Mouse (Mus musculus): ENCODE measurements around the gene Slc37a2. TPM values are rescaled to one million over a fixed set of nuclear protein-coding genes. Genes with fewer than 3 reads are reported as not detected.
A peak's percentile ranks its signal among the peaks of the same experiment; 100 is the strongest.

Gene Slc37a2
- polyA plus RNA-seq, 1 experiment from 2014 or later: 1.5 TPM

GRCm38 (mm10) chr9:37207929-37208411, 47.6 kb downstream of the Slc37a2 start, which contains the start of gene Tmem218:
Tmem218 (plus strand) TSS chr9:37208223.
- Histone ChIP-seq H3K27ac (no peak within 1 kb of the TSS), H3K9me3 (no peaks in the 10 kb centered on the region), H3K4me3 (peak within 1 kb of the TSS; percentile 57), H3K27me3 (replicated peaks) (no peaks in the 10 kb centered on the region), H3K36me3 (no peaks in the 10 kb centered on the region), H3K9ac (peak within 1 kb of the TSS; percentile 66), H3K4me1 (no peaks in the 10 kb centered on the region), H3K4me2 (replicated peaks) (peak within 1 kb of the TSS; percentile 71)
- ATAC-seq (ENCODE audit: low FRiP score, low read depth): peak; percentile 100
- under 1% methylated on average over 21 of the region's 21 CpGs for WGBS

DNA sequence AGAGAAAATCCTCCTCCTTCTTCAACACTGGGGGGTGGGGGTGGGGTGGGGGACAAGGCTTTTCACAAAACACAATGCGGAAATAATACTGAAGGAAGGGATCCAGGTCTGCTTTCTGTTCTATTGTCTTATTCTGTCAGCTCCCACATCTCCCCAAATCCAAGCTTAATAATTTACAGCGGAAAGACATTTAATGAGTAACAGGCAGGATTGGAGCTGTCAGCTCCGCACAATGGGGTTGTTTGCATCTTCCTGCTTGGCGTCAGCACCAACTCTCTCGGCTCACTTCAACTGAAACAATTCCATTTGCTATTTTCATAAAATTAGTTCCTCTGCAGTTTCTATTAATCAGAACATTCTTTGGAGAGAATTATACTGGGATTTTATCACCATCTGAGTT, 51.7 kb downstream of the Slc37a2 start:
- H3K4me3 ChIP-seq: no peak overlapping the region
- WGBS: 24% methylated on average over 5 of the region's 5 CpGs
- H3K36me3 ChIP-seq: no peaks in the 10 kb centered on the region
- H3K4me2 ChIP-seq (replicated peaks): no peak overlapping the region
- H3K9ac ChIP-seq: no peak overlapping the region
- no peaks in the 10 kb centered on the region for H3K27me3 ChIP-seq (replicated peaks)
- H3K4me1 ChIP-seq: no peaks in the 10 kb centered on the region
- no peak overlapping the region for H3K27ac ChIP-seq
- no peaks in the 10 kb centered on the region for H3K9me3 ChIP-seq
- no peak for ATAC-seq (ENCODE audit: low FRiP score, low read depth)

GRCm38 (mm10) chr9:37200414-37200813, 55.1 kb downstream of the Slc37a2 start:
- no peaks in the 10 kb centered on the region for H3K4me1 ChIP-seq
- H3K27ac ChIP-seq: no peak overlapping the region
- 69% methylated on average over 5 of the region's 5 CpGs for WGBS
- no peak overlapping the region for H3K4me2 ChIP-seq (replicated peaks)
- H3K4me3 ChIP-seq: no peak overlapping the region
- H3K9me3 ChIP-seq: no peaks in the 10 kb centered on the region
- H3K36me3 ChIP-seq: no peaks in the 10 kb centered on the region
- no peak overlapping the region for H3K9ac ChIP-seq
- no peak for ATAC-seq (ENCODE audit: low FRiP score, low read depth)
- H3K27me3 ChIP-seq (replicated peaks): no peaks in the 10 kb centered on the region

DNA sequence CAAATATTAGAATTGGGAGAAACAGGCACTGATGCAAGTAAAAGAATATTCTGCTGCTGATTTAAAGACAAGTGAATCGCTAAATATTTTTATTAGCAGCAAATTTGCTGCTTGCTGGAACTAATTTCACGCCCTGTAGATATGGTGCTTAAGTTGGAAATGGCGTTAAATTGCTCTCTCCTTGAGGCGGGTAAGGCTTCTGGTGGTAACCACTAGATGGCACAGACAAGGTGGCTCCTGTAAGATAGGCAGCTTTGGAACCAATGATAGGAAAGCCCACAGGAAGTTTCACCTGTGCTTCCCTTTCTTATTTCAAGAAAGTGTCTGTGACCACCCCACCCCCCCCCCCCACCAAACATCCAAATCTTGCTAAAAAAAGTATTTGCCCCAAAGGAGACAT, 58.5 kb downstream of the Slc37a2 start:
- H3K9me3 ChIP-seq: no peaks in the 10 kb centered on the region
- no peak overlapping the region for H3K27ac ChIP-seq
- WGBS: 79% methylated on average over 4 of the region's 4 CpGs
- H3K9ac ChIP-seq: no peak overlapping the region
- no peaks in the 10 kb centered on the region for H3K36me3 ChIP-seq
- no peak overlapping the region for H3K4me2 ChIP-seq (replicated peaks)
- no peaks in the 10 kb centered on the region for H3K4me1 ChIP-seq
- H3K27me3 ChIP-seq (replicated peaks): no peaks in the 10 kb centered on the region
- ATAC-seq (ENCODE audit: low FRiP score, low read depth): no peak
- no peak overlapping the region for H3K4me3 ChIP-seq

- 80% methylated on average over 3 of the region's 3 CpGs for WGBS
- Histone ChIP-seq H3K4me3 (no peak overlapping the region), H3K9ac (no peak overlapping the region), H3K27me3 (replicated peaks) (no peaks in the 10 kb centered on the region), H3K27ac (no peak overlapping the region), H3K36me3 (no peaks in the 10 kb centered on the region), H3K4me1 (no peaks in the 10 kb centered on the region), H3K9me3 (no peaks in the 10 kb centered on the region), H3K4me2 (replicated peaks) (no peak overlapping the region)
- ATAC-seq (ENCODE audit: low FRiP score, low read depth): no peak
Measured at GRCm38 (mm10) chr9:37188024-37188423, 67.5 kb downstream of the Slc37a2 start.

DNA sequence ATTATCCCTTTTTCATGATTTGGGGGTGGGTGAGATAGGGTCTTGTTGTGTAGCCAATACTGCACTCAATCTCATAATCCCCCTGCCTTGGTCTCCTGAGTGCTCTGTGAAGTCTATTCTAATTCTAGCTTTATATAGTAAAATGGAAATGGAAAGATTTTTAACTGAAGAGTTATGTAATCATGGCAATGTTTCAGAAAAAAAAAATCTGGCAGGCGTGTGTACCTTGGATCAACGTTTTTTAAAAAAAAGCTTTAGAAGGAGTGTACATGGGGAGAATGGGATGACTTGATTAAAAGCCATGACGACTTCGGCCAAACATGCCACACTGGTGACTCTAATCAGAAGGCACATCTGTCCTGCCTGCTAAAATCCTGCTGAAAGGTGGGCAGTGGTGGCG, 68.1 kb downstream of the Slc37a2 start:
- H3K27me3 ChIP-seq (replicated peaks): no peaks in the 10 kb centered on the region
- no peak overlapping the region for H3K27ac ChIP-seq
- no peaks in the 10 kb centered on the region for H3K4me1 ChIP-seq
- no peak overlapping the region for H3K9ac ChIP-seq
- H3K4me2 ChIP-seq (replicated peaks): no peak overlapping the region
- H3K9me3 ChIP-seq: no peaks in the 10 kb centered on the region
- H3K36me3 ChIP-seq: no peaks in the 10 kb centered on the region
- ATAC-seq (ENCODE audit: low FRiP score, low read depth): no peak
- H3K4me3 ChIP-seq: no peak overlapping the region
- WGBS: 90% methylated on average over 5 of the region's 5 CpGs

- Histone ChIP-seq H3K9me3 (no peaks in the 10 kb centered on the region), H3K27me3 (replicated peaks) (no peaks in the 10 kb centered on the region), H3K4me1 (peaks cover 14% of the 10 kb centered on the region), H3K4me3 (no peak overlapping the region), H3K4me2 (replicated peaks) (no peak overlapping the region), H3K9ac (no peak overlapping the region), H3K27ac (no peak overlapping the region), H3K36me3 (no peaks in the 10 kb centered on the region)
- no peak for ATAC-seq (ENCODE audit: low FRiP score, low read depth)
- WGBS: 81% methylated on average over 2 of the region's 2 CpGs
Measured at GRCm38 (mm10) chr9:37183176-37183575, 72.4 kb downstream of the Slc37a2 start.

GRCm38 (mm10) chr9:37181596-37181995, 73.9 kb downstream of the Slc37a2 start:
- H3K4me2 ChIP-seq (replicated peaks): no peak overlapping the region
- peaks cover 27% of the 10 kb centered on the region for H3K4me1 ChIP-seq
- H3K27me3 ChIP-seq (replicated peaks): no peaks in the 10 kb centered on the region
- no peaks in the 10 kb centered on the region for H3K36me3 ChIP-seq
- 77% methylated on average over 5 of the region's 5 CpGs for WGBS
- H3K27ac ChIP-seq: no peak overlapping the region
- H3K4me3 ChIP-seq: no peak overlapping the region
- no peak for ATAC-seq (ENCODE audit: low FRiP score, low read depth)
- no peaks in the 10 kb centered on the region for H3K9me3 ChIP-seq
- H3K9ac ChIP-seq: no peak overlapping the region

DNA sequence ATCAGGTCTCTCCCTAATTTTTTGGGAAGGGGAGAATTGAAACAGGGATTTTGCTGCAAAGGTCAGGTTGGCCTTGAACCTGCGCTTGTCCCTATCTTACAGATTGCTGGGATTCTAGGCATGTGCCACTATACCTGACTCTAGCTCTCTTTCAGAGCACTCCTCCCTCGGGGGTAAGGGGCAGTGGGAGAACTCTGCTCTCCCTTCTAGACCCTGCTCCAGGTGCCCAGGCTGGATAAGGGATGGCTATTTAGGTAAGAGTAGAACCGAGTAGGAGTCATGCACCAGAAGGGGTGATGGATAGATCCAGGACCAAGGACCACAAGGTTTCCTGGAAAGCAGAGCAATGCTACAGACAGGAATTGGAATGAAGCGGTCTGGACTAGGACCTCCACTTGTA, 75.9 kb downstream of the Slc37a2 start:
- Histone ChIP-seq H3K4me1 (peaks cover 27% of the 10 kb centered on the region), H3K4me3 (no peak overlapping the region), H3K36me3 (no peaks in the 10 kb centered on the region), H3K9ac (no peak overlapping the region), H3K27ac (no peak overlapping the region), H3K9me3 (no peaks in the 10 kb centered on the region), H3K27me3 (replicated peaks) (no peaks in the 10 kb centered on the region), H3K4me2 (replicated peaks) (no peak overlapping the region)
- 93% methylated on average over 4 of the region's 4 CpGs for WGBS
- ATAC-seq (ENCODE audit: low FRiP score, low read depth): no peak

- Histone ChIP-seq H3K4me1 (peaks cover 27% of the 10 kb centered on the region), H3K9me3 (no peaks in the 10 kb centered on the region)
Measured at GRCm38 (mm10) chr9:37178911-37179310, 76.6 kb downstream of the Slc37a2 start.

More at GRCm38 (mm10) chr9:37178911-37179310, 76.6 kb downstream of the Slc37a2 start:
- H3K27me3 ChIP-seq (replicated peaks): 0 out of 2 replicates have a peak, but pooled peaks cover 2% of the 10 kb centered on the region
- no peak overlapping the region for H3K27ac ChIP-seq
- H3K4me2 ChIP-seq (replicated peaks): peak overlapping the region; percentile 16; the same call in 1 of the 2 replicates
- H3K9ac ChIP-seq: no peak overlapping the region
- no peak overlapping the region for H3K4me3 ChIP-seq
- 20% methylated on average over 4 of the region's 4 CpGs for WGBS
- no peaks in the 10 kb centered on the region for H3K36me3 ChIP-seq
- ATAC-seq (ENCODE audit: low FRiP score, low read depth): peak; percentile 11; the same call in 1 of the 2 replicates

Other genes with a start within 250 kb of the Slc37a2 start
- 44.6 and 45.2 TPM in 2 replicates for gene Pknox2, start 108.3 kb downstream of the Slc37a2 start, polyA plus RNA-seq (2016; fragmentation: Nextera tagmentation; extraction: Ambion mirVana)
- 11.7 and 13.4 TPM in 2 replicates for gene Tmem218, start 47.5 kb downstream of the Slc37a2 start, polyA plus RNA-seq (2016; fragmentation: Nextera tagmentation; extraction: Ambion mirVana)
- gene Ccdc15, start 92.7 kb upstream of the Slc37a2 start, polyA plus RNA-seq (2016; fragmentation: Nextera tagmentation; extraction: Ambion mirVana): 7.7 and 8.2 TPM in 2 replicates
- gene Hepacam, start 111.6 kb upstream of the Slc37a2 start, polyA plus RNA-seq (2016; fragmentation: Nextera tagmentation; extraction: Ambion mirVana): 0.32 and 0.52 TPM in 2 replicates
- gene Robo4, start 146.2 kb upstream of the Slc37a2 start, polyA plus RNA-seq (2016; fragmentation: Nextera tagmentation; extraction: Ambion mirVana): 9.9 and 10.1 TPM in 2 replicates
- 124 and 127 TPM in 2 replicates for gene Robo3, start 177.5 kb upstream of the Slc37a2 start, polyA plus RNA-seq (2016; fragmentation: Nextera tagmentation; extraction: Ambion mirVana)
- gene Msantd2, start 233.6 kb upstream of the Slc37a2 start, polyA plus RNA-seq (2016; fragmentation: Nextera tagmentation; extraction: Ambion mirVana): 49.2 and 49.4 TPM in 2 replicates

All from neural tube, embryonic 12.5 days (tissue).